Mouse (Mus musculus) CH12.LX (cell line): Measurements from ENCODE around the gene Grm7. TPM values are rescaled to one million over a fixed set of nuclear protein-coding genes. Genes with fewer than 3 reads are reported as not detected.

Source experiments
- DNase-seq: peaks from one replicate; pipeline ENCODE4 v3.0.0-alpha.2; 2013; ENCODE audit errors: extremely low read depth
- H3K27ac ChIP-seq: 2 replicates; pipeline ENCODE4 v1.5.1; 2012; ENCODE audit warnings: low read depth, mild to moderate bottlenecking, control low read depth, moderate library complexity; ENCODE audit not compliant: insufficient read depth
- H3K27me3 ChIP-seq: replicated peaks from 2 replicates; pipeline ENCODE3; 2012; ENCODE audit warnings: inconsistent platforms
- H3K36me3 ChIP-seq, 2 experiments: replicated peaks in 1 of 2; 2 replicates each; pipeline versions ENCODE3 to v1.6.1; 2012; ENCODE audit warnings: inconsistent platforms in 1 of 2, low read length in 1 of 2, mild to moderate bottlenecking in 1 of 2, mixed read lengths in 1 of 2, moderate library complexity in 1 of 2; ENCODE audit not compliant: control insufficient read depth in 1 of 2, insufficient read depth in 1 of 2
- H3K4me1 ChIP-seq, 2 experiments: 2 replicates each; pipeline ENCODE4 v1.6.1; 2012; ENCODE audit warnings: inconsistent platforms in 1 of 2, moderate library complexity in 1 of 2; ENCODE audit not compliant: insufficient read depth in 2 of 2, control insufficient read depth in 1 of 2
- H3K4me2 ChIP-seq: 2 replicates; pipeline ENCODE4 v1.6.1; 2012; ENCODE audit warnings: low read depth, mild to moderate bottlenecking, control low read depth; ENCODE audit not compliant: poor library complexity, insufficient read depth, severe bottlenecking
- H3K4me3 ChIP-seq, 3 experiments: fragments of 150-350 bp in 1 of 3; sonication (generic) in 1 of 3; replicated peaks in 1 of 3; 2 replicates each; pipeline versions ENCODE3 to v1.5.1; 2011 to 2012; ENCODE audit warnings: low read depth in 2 of 3, low read length in 2 of 3, mild to moderate bottlenecking in 2 of 3, moderate library complexity in 2 of 3, control low read depth in 1 of 3, improper control_type of control experiment in 1 of 3, inconsistent platforms in 1 of 3, mixed read lengths in 1 of 3; ENCODE audit not compliant: poor library complexity in 1 of 3
- H3K79me2 ChIP-seq: replicated peaks from 2 replicates; pipeline ENCODE4 v1.6.1; 2012; ENCODE audit warnings: mild to moderate bottlenecking, moderate library complexity; ENCODE audit not compliant: control insufficient read depth, poor library complexity, insufficient read depth, severe bottlenecking; ENCODE audit errors: extremely low read depth
- H3K9ac ChIP-seq: 2 replicates; pipeline ENCODE4 v1.6.1; 2012; ENCODE audit warnings: low read depth, mild to moderate bottlenecking, control low read depth, moderate library complexity; ENCODE audit not compliant: insufficient read depth
- H3K9me3 ChIP-seq: replicated peaks from 2 replicates; pipeline ENCODE3; 2012; ENCODE audit warnings: low read length, inconsistent platforms, mixed read lengths
- BHLHE40 ChIP-seq: IDR thresholded peaks from 2 replicates; pipeline ENCODE4 v1.6.1; 2011; ENCODE audit warnings: mild to moderate bottlenecking, low read depth, low read length, improper control_type of control experiment
- CTCF ChIP-seq, 2 experiments: IDR thresholded peaks in 1 of 2; conservative IDR thresholded peaks in 1 of 2; 2 replicates each; pipeline ENCODE4 v1.5.1; 2011 to 2012; ENCODE audit warnings: low read depth in 2 of 2, low read length in 2 of 2, improper control_type of control experiment in 1 of 2, inconsistent platforms in 1 of 2, mild to moderate bottlenecking in 1 of 2, moderate library complexity in 1 of 2
- ELF1 ChIP-seq: IDR thresholded peaks from 2 replicates; pipeline ENCODE4 v1.6.1; 2014; ENCODE audit warnings: low read depth, mild to moderate bottlenecking, inconsistent platforms, low read length, improper control_type of control experiment
- GABPA ChIP-seq: IDR thresholded peaks from 2 replicates; pipeline ENCODE4 v1.6.1; 2012; ENCODE audit warnings: low read depth, low read length, improper control_type of control experiment, inconsistent platforms; ENCODE audit not compliant: insufficient replicate concordance
- IRF4 ChIP-seq: IDR thresholded peaks from 2 replicates; pipeline ENCODE4 v1.6.1; 2014; ENCODE audit warnings: low read depth, mild to moderate bottlenecking, inconsistent platforms, low read length, improper control_type of control experiment
- JUN ChIP-seq: IDR thresholded peaks from 2 replicates; pipeline ENCODE4 v1.6.1; 2011; ENCODE audit warnings: low read depth, mild to moderate bottlenecking, low read length, improper control_type of control experiment, moderate library complexity; ENCODE audit not compliant: insufficient read depth
- JUND ChIP-seq: conservative IDR thresholded peaks from 2 replicates; pipeline ENCODE4 v1.6.1; 2011; ENCODE audit warnings: low read depth, low read length, improper control_type of control experiment
- KAT2A ChIP-seq: IDR thresholded peaks from 2 replicates; pipeline ENCODE4 v1.6.1; 2012; ENCODE audit warnings: low read length, improper control_type of control experiment, inconsistent platforms; ENCODE audit not compliant: insufficient replicate concordance
- MAFK ChIP-seq: IDR thresholded peaks from 2 replicates; pipeline ENCODE4 v1.6.1; 2011; ENCODE audit warnings: low read length, improper control_type of control experiment; ENCODE audit not compliant: insufficient replicate concordance
- MAX ChIP-seq: IDR thresholded peaks from 2 replicates; pipeline ENCODE4 v1.6.1; 2011; ENCODE audit warnings: low read length, improper control_type of control experiment
- MAZ ChIP-seq: IDR thresholded peaks from 2 replicates; pipeline ENCODE4 v1.6.1; 2012; ENCODE audit warnings: low read depth, mild to moderate bottlenecking, inconsistent platforms, low read length, improper control_type of control experiment, moderate library complexity
- MEF2A ChIP-seq: IDR thresholded peaks from 2 replicates; pipeline ENCODE4 v1.6.1; 2014; ENCODE audit warnings: low read depth, mild to moderate bottlenecking, inconsistent platforms, low read length, improper control_type of control experiment, borderline replicate concordance
- MYC ChIP-seq: IDR thresholded peaks from 2 replicates; pipeline ENCODE4 v1.6.1; 2011; ENCODE audit warnings: low read depth, mild to moderate bottlenecking, improper control_type of control experiment, low read length
- POLR2AphosphoS2 ChIP-seq: IDR thresholded peaks from 2 replicates; pipeline ENCODE4 v1.6.1; 2011; ENCODE audit warnings: low read depth, low read length, improper control_type of control experiment
- RCOR1 ChIP-seq: conservative IDR thresholded peaks from 2 replicates; pipeline ENCODE4 v1.6.1; 2012; ENCODE audit warnings: low read depth, mild to moderate bottlenecking, inconsistent platforms, low read length, improper control_type of control experiment
- SMC3 ChIP-seq: IDR thresholded peaks from 2 replicates; pipeline ENCODE4 v1.6.1; 2011; ENCODE audit warnings: low read depth, low read length, improper control_type of control experiment
- TCF12 ChIP-seq: IDR thresholded peaks from 2 replicates; pipeline ENCODE4 v1.6.1; 2014; ENCODE audit warnings: low read depth, mild to moderate bottlenecking, inconsistent platforms, low read length, improper control_type of control experiment
- UBTF ChIP-seq: IDR thresholded peaks from 2 replicates; pipeline ENCODE4 v1.6.1; 2012; ENCODE audit warnings: low read depth, mild to moderate bottlenecking, inconsistent platforms, low read length, improper control_type of control experiment, moderate library complexity
- USF1 ChIP-seq: IDR thresholded peaks from 2 replicates; pipeline ENCODE4 v1.6.1; 2014; ENCODE audit warnings: low read depth, mild to moderate bottlenecking, inconsistent platforms, low read length, improper control_type of control experiment
- USF2 ChIP-seq: conservative IDR thresholded peaks from 2 replicates; pipeline ENCODE4 v1.6.1; 2011; ENCODE audit warnings: low read depth, low read length, improper control_type of control experiment
- ZC3H11A ChIP-seq: IDR thresholded peaks from 2 replicates; pipeline ENCODE4 v1.6.1; 2012; ENCODE audit warnings: low read depth, mild to moderate bottlenecking, inconsistent platforms, low read length, improper control_type of control experiment
- ZKSCAN1 ChIP-seq: IDR thresholded peaks from 2 replicates; pipeline ENCODE4 v1.6.1; 2012; ENCODE audit warnings: low read depth, inconsistent platforms, low read length, improper control_type of control experiment, borderline replicate concordance
- ZMIZ1 ChIP-seq: IDR thresholded peaks from 2 replicates; pipeline ENCODE4 v1.6.1; 2012; ENCODE audit warnings: low read depth, mild to moderate bottlenecking, inconsistent platforms, low read length, improper control_type of control experiment
- ZNF384 ChIP-seq: IDR thresholded peaks from 2 replicates; pipeline ENCODE4 v1.6.1; 2012; ENCODE audit warnings: low read depth, low read length, improper control_type of control experiment, inconsistent platforms
- dilution Hi-C: fragments of 300-500 bp; cut with MboI; formaldehyde crosslinking; loops from 2 replicates; pipeline ENCODE4 v1.14.3; 2020; ENCODE audit warnings: low sequenced_read_pairs; ENCODE audit not compliant: extremely low pct_unique_long_range_greater_than_20kb, extremely low pct_ligation_motif_present
- in situ Hi-C: fragments of 300-500 bp; cut with MboI; formaldehyde crosslinking; loops from 3 replicates; pipeline ENCODE4 v1.14.3; 2019; ENCODE audit warnings: low sequenced_read_pairs, low pct_ligation_motif_present, low pct_unique_long_range_greater_than_20kb, mixed read lengths
- polyA plus RNA-seq: library from polyadenylated mRNA; unstranded; fragments of >175 nt; gene quantifications from 2 replicates; pipeline ENCODE4 v1.2.1, GENCODE M21; 2012; ENCODE audit warnings: low read depth; ENCODE audit not compliant: insufficient read length
- total RNA-seq, 2 experiments: library from RNA; depleted of rRNA; stranded (reverse); fragments of 300-350 nt in 1 of 2; fragments of >200 nt in 1 of 2; gene quantifications; 2 replicates each; pipeline ENCODE4 v1.2.3; 2012 to 2014

The Grm7 gene
- total and polyA plus RNA-seq, 3 experiments = not detected

- dilution Hi-C loops = no loop called here
These were observed 615.8 kb downstream of the Grm7 start for GRCm38 (mm10) chr6:111261181-111261580.

GRCm38 (mm10) chr6:111276657-111277056, 631.3 kb downstream of the Grm7 start:
- Histone ChIP-seq H3K4me1 (no peaks in the 10 kb centered on the region), H3K4me3 (no peak overlapping the region), H3K27me3 (no peaks in the 10 kb centered on the region), H3K9ac (no peak overlapping the region), H3K27ac (no peak overlapping the region), H3K36me3 (no peaks in the 10 kb centered on the region), H3K4me2 (no peak overlapping the region), H3K9me3 (peaks cover 41% of the 10 kb centered on the region), H3K79me2 (no peaks in the 10 kb centered on the region)
- in situ Hi-C loops = no loop called here
- TF ChIP-seq MEF2A (no peak), SMC3 (no peak), USF2 (no peak), MAX (no peak), CTCF (conservative IDR thresholded peaks at IDR 0.05 in 1 of 2, IDR thresholded peaks at IDR 0.05 in 1 of 2; ENCODE audit: low read depth in 2 of 2, low read length in 2 of 2) (no peak), JUN (no peak), MAFK (no peak), IRF4 (no peak), ZKSCAN1 (no peak), RCOR1 (no peak), MYC (no peak), KAT2A (no peak), UBTF (no peak), POLR2AphosphoS2 (no peak), BHLHE40 (no peak)
- dilution Hi-C loops = no loop called here
- DNase-seq = no peak

More at GRCm38 (mm10) chr6:111261181-111261580, 615.8 kb downstream of the Grm7 start:
- H3K9me3 ChIP-seq = peaks cover 40% of the 10 kb centered on the region
- no peak overlapping the region for H3K27ac ChIP-seq
- H3K4me3 ChIP-seq = no peak overlapping the region
- TF ChIP-seq GABPA (no peak), RCOR1 (no peak), TCF12 (no peak), USF2 (no peak), JUND (no peak), ZC3H11A (no peak), KAT2A (no peak), ZNF384 (no peak), POLR2AphosphoS2 (no peak), MAZ (no peak), IRF4 (no peak), MEF2A (no peak), SMC3 (no peak), BHLHE40 (no peak), ELF1 (no peak), CTCF (conservative IDR thresholded peaks at IDR 0.05 in 1 of 2, IDR thresholded peaks at IDR 0.05 in 1 of 2; ENCODE audit: low read depth in 2 of 2, low read length in 2 of 2) (no peak), ZMIZ1 (no peak), USF1 (no peak)
- no peaks in the 10 kb centered on the region for H3K79me2 ChIP-seq
- no peak overlapping the region for H3K9ac ChIP-seq
- no peaks in the 10 kb centered on the region for H3K4me1 ChIP-seq
- no peaks in the 10 kb centered on the region for H3K27me3 ChIP-seq
- H3K36me3 ChIP-seq = no peaks in the 10 kb centered on the region
- in situ Hi-C loops = no loop called here
- H3K4me2 ChIP-seq = no peak overlapping the region
- no peak for DNase-seq
